Mouse (Mus musculus) G1E (cell line): ENCODE measurements at regions not wholly inside any gene's neighbourhood (a gene's known extent, or its start where the extent isn't known, plus 50 kb on each side); places are given as distances from the start of the nearest gene placed in this dataset.

Experiments
- ATAC-seq: 2 replicates; pipeline ENCODE4 v1.8.0; 2016; ENCODE audit warnings: mild to moderate bottlenecking; ENCODE audit not compliant: insufficient number of reproducible peaks, poor library complexity, low FRiP score, severe bottlenecking; ENCODE audit errors: extremely low read depth
- DNase-seq: peaks from one replicate; pipeline ENCODE4 v3.0.0; 2012; ENCODE audit warnings: low spot score
- H3K27me3 ChIP-seq: 2 replicates; pipeline ENCODE4 v1.6.1; 2012; ENCODE audit warnings: mild to moderate bottlenecking, low read length, inconsistent platforms; ENCODE audit not compliant: insufficient read depth
- H3K36me3 ChIP-seq: replicated peaks from 2 replicates; pipeline ENCODE3; 2012; ENCODE audit warnings: mild to moderate bottlenecking, inconsistent platforms
- H3K4me1 ChIP-seq: 2 replicates; pipeline ENCODE4 v1.6.1; 2012; ENCODE audit warnings: low read depth, low read length, inconsistent platforms, mixed read lengths; ENCODE audit not compliant: insufficient read depth
- H3K4me3 ChIP-seq: 2 replicates; pipeline ENCODE4 v1.5.1; 2012; ENCODE audit warnings: low read depth, mild to moderate bottlenecking, inconsistent platforms, low read length, moderate library complexity, mixed read lengths
- H3K9me3 ChIP-seq: replicated peaks from 2 replicates; pipeline ENCODE4 v1.6.1; 2012; ENCODE audit warnings: inconsistent platforms
- CTCF ChIP-seq: IDR thresholded peaks from 2 replicates; pipeline ENCODE4 v1.5.1; 2012; ENCODE audit warnings: low read depth, low read length, inconsistent platforms, mixed read lengths
- GATA1 ChIP-seq: IDR thresholded peaks from 2 replicates; pipeline ENCODE4 v1.6.1; 2012; ENCODE audit warnings: borderline replicate concordance, low read length, inconsistent platforms, mixed read lengths
- GATA2 ChIP-seq: IDR thresholded peaks from 2 replicates; pipeline ENCODE4 v1.6.1; 2012; ENCODE audit warnings: low read depth, low read length, inconsistent platforms, borderline replicate concordance
- POLR2AphosphoS5 ChIP-seq: IDR thresholded peaks from 2 replicates; pipeline ENCODE4 v1.6.1; 2012; ENCODE audit warnings: low read depth, low read length, inconsistent platforms; ENCODE audit not compliant: insufficient replicate concordance
- TAL1 ChIP-seq: conservative IDR thresholded peaks from 2 replicates; pipeline ENCODE4 v1.6.1; 2012; ENCODE audit warnings: low read depth, low read length, inconsistent platforms, mixed read lengths

DNA sequence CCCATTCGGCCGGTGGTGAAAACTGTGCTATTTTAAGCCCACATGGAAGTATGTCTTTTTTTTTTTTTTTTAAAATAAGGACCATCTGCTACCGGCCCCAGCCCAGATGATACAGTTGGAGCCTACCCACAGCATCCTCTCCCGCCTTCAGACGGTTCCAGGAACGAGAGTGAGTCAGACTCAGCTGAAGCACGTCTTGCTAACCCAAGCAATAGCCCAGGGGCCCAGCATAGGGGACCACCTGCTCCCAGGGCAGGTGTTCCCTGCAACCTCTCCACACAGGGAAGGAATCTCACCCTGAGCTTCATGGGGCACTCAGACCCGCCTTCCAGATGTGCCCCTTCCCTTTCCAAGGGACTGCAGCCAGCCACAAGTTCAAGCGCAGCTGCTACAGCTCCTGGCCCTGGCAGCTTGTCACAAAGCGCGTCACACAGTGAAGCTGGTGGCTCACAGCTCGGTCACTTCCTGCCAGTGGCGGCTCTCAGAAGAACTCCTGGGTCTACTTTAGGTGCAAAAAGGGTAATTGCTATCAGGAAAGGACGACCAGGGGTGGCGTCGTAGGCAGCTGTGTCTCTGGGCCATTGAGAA is 92.3 kb upstream of the Id2 start:
- Histone ChIP-seq H3K4me3 (no peak overlapping the region), H3K9me3 (peaks cover 65% of the 10 kb centered on the region), H3K4me1 (no peaks in the 10 kb centered on the region), H3K27me3 (no peaks in the 10 kb centered on the region), H3K36me3 (no peaks in the 10 kb centered on the region)
- DNase-seq (no peak), ATAC-seq (no peak)
- TF ChIP-seq GATA2, result no peak
- no peak for TF ChIP-seq POLR2AphosphoS5
- no peak for TF ChIP-seq CTCF
- no peak for TF ChIP-seq GATA1
- no peak for TF ChIP-seq TAL1

GRCm38 (mm10) chr12:25188556-25188955 is 91.6 kb upstream of the Id2 start:
- no peak overlapping the region for H3K4me3 ChIP-seq
- ATAC-seq (no peak), DNase-seq (no peak)
- H3K27me3 ChIP-seq, result no peaks in the 10 kb centered on the region
- no peaks in the 10 kb centered on the region for H3K36me3 ChIP-seq
- peaks cover 67% of the 10 kb centered on the region for H3K9me3 ChIP-seq
- H3K4me1 ChIP-seq, result no peaks in the 10 kb centered on the region
- TF ChIP-seq CTCF (no peak), GATA2 (no peak), GATA1 (no peak), POLR2AphosphoS5 (no peak), TAL1 (no peak)

- peaks cover 65% of the 10 kb centered on the region for H3K9me3 ChIP-seq
- no peak for TF ChIP-seq TAL1
- TF ChIP-seq POLR2AphosphoS5, result no peak
- TF ChIP-seq CTCF, result no peak
- TF ChIP-seq GATA2, result no peak
- TF ChIP-seq GATA1, result no peak
- no peak overlapping the region for H3K4me3 ChIP-seq
- no peaks in the 10 kb centered on the region for H3K36me3 ChIP-seq
- H3K27me3 ChIP-seq, result no peaks in the 10 kb centered on the region
- no peak for ATAC-seq
- H3K4me1 ChIP-seq, result no peaks in the 10 kb centered on the region
- no peak for DNase-seq
Measured at GRCm38 (mm10) chr12:25187216-25187615, 90.3 kb upstream of the Id2 start.

DNA sequence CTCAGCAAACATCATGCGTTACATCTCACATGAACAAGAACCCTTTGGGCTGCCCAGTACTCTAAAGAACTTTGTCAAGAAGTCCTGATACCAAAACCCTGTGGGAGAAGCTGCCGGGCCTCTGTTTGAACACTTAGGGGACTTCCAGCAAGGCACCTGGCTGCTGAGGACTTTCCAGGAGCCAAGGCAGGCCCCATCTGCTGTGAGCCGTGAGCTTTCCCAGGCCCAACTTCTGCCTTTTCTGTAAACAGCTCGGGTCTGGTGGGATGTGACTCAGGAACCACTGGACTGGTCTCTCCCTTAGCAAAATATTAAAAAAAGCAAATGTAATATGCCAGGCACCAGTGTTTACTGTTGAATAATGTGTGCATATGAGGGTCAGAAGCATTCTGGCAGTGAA is 85.7 kb upstream of the Id2 start:
- no peak for DNase-seq
- no peak for ATAC-seq
- TF ChIP-seq TAL1 (no peak), POLR2AphosphoS5 (no peak), CTCF (no peak), GATA1 (no peak), GATA2 (no peak)

DNA sequence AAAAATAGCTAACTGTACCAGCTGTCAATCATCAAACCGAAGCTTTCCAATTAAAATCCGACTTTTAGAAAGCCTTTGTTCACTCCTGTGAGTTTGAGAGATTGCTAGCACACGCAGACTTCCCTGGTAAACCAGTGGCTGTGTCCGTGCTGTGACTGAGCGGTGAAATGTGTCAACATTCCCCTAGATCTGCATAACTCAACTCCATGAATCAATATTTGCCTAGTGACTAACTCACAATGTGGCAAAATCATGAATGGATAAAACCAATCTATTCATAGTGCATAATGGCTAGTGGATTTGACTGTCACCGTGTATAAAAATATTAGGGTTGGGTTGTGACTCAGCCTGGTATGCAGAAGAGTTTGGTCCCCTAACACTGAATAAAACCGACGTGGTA is 84.4 kb upstream of the Id2 start:
- Histone ChIP-seq H3K4me3 (no peak overlapping the region), H3K9me3 (peaks cover 62% of the 10 kb centered on the region), H3K27me3 (no peaks in the 10 kb centered on the region), H3K4me1 (no peaks in the 10 kb centered on the region), H3K36me3 (no peaks in the 10 kb centered on the region)
- TF ChIP-seq GATA1 (no peak), TAL1 (no peak)
- ATAC-seq (no peak), DNase-seq (no peak)

More for the DNA sequence above, 85.7 kb upstream of the Id2 start:
- Histone ChIP-seq H3K36me3 (no peaks in the 10 kb centered on the region), H3K4me3 (no peak overlapping the region), H3K4me1 (no peaks in the 10 kb centered on the region), H3K9me3 (peaks cover 57% of the 10 kb centered on the region), H3K27me3 (no peaks in the 10 kb centered on the region)

GRCm38 (mm10) chr12:25180861-25181260 is 83.9 kb upstream of the Id2 start:
- TF ChIP-seq GATA1 (no peak), CTCF (0 out of 2 replicates have a peak, but pooled peaks have one; percentile 9)
- no peaks in the 10 kb centered on the region for H3K4me1 ChIP-seq
- DNase-seq (no peak), ATAC-seq (no peak)
- H3K36me3 ChIP-seq, result no peaks in the 10 kb centered on the region
- H3K4me3 ChIP-seq, result no peak overlapping the region
- no peaks in the 10 kb centered on the region for H3K27me3 ChIP-seq
- H3K9me3 ChIP-seq, result peaks cover 65% of the 10 kb centered on the region

GRCm38 (mm10) chr12:25180289-25180688 is 83.3 kb upstream of the Id2 start:
- Histone ChIP-seq H3K4me3 (no peak overlapping the region), H3K36me3 (no peaks in the 10 kb centered on the region), H3K4me1 (no peaks in the 10 kb centered on the region), H3K27me3 (no peaks in the 10 kb centered on the region), H3K9me3 (peaks cover 66% of the 10 kb centered on the region)
- no peak for DNase-seq
- TF ChIP-seq POLR2AphosphoS5 (no peak), GATA1 (no peak), TAL1 (no peak), GATA2 (no peak), CTCF (no peak)
- ATAC-seq, result no peak
